Mouse (Mus musculus) spleen, postnatal 4 days (tissue): ENCODE measurements at regions not wholly inside any gene's neighbourhood (a gene's known extent, or its start where the extent isn't known, plus 50 kb on each side); places are given as distances from the start of the nearest gene placed in this dataset.

ENCODE experiments used
- DNase-seq, 2 experiments: peaks; one replicate each; pipeline ENCODE4 v3.0.0; 2022; ENCODE audit warnings: low spot score in 2 of 2

- no peak for DNase-seq
These were observed 166.6 kb upstream of the Id4 start for GRCm38 (mm10) chr13:48094275-48095035.

GRCm38 (mm10) chr13:48102156-48102555 is 158.9 kb upstream of the Id4 start:
- DNase-seq: no peak

DNA sequence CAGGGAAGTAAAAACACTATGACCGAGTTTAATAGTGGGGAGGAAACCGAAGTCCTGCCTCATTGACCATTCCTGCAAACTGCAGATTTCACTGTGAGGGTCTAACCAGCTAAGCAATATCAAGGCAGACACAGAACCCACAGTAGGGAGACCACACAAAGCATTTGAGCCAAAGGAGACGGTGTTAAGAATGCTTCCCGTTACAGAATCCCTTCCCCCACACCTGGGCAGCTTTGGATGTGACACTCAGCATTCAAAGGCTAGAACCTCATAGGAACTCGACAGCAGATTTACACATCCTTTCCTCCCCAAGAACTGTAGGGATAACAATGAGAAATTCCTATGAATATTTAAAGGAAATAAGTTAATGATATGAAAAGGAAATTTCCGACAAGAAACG is 158.5 kb upstream of the Id4 start:
- DNase-seq: no peak

DNA sequence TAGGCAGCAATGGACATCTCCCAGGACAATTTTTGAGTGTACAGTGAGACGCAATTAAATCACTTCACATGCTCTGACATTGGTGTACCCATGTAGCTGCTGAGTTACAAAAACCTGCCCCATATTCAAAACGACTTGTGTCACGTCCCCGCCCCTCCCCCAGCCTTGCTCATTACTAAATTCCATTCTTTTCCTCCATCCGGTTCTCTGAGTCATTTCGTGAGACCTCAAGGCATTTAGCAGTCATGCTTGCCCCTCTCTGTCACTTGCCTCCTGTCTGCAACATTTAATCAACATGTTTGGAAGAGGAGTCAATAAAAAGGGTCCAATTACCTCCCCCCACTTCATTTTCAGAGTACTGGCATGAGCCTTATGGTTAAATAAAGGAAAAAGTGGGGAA is 156.3 kb upstream of the Id4 start:
- no peak for DNase-seq

GRCm38 (mm10) chr13:48106946-48107345 is 154.1 kb upstream of the Id4 start:
- DNase-seq: no peak

DNA sequence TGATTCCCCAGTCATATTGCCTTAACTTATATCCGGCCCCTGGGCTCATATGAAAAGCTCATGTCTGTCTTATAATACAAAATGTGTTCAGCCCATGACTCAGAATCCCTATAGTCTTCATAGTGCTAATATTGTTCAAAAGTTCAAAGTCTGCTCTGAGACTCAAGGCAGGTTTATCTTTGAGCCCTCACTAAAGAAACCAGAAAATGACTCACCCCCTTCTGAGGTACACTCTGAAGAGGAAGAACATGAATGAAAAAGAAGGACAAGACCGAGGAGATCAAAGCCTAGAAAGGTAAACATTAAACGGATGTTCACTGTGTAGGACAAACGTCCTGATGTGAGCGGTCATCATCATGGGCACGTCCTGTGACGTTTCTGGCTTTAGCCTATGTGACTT is 145.1 kb upstream of the Id4 start:
- DNase-seq: no peak

GRCm38 (mm10) chr13:48126582-48126981 is 134.4 kb upstream of the Id4 start:
- no peak for DNase-seq

GRCm38 (mm10) chr13:48130724-48131123 is 130.3 kb upstream of the Id4 start:
- peak in 1 of 2 experiments; percentile 16 for DNase-seq

DNA sequence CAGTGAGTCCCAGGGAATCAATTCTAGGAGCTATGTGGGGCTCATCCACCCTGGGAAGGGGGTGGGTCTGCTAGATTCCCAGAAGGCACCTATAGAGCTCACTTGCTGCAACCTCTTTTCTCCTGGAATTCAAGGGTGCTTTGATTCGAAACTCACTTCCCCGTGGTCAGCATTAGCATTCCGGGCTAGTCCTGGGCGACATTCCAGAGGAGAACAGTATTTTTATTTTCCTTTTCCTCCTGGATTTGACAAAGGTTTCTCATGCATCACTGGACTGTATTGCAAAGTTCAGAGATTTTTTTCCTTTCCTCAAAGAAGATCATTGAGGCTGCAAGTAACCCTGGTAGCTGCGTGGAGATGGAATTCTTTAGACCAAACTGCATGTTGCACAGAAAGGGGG is 129.3 kb upstream of the Id4 start:
- no peak for DNase-seq

DNA sequence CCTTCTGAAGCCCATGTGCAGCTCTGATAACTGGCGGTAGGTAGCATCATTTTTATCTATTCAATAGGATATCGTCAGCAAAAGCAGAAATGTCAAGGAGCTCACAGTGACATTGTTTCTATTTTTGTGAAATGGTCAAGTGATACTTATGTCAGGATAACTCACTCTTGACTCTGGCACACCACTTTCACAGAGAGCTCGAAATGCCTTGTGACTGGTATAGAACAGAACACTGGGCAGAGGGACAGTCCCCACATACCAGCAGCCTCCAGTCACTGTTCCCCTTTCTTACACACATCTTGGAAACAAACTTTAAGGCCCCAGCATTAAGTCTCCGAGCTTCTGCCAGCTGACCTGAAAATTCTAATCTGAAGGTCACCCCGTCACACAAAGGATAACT is 115.1 kb upstream of the Id4 start:
- DNase-seq: no peak

DNA sequence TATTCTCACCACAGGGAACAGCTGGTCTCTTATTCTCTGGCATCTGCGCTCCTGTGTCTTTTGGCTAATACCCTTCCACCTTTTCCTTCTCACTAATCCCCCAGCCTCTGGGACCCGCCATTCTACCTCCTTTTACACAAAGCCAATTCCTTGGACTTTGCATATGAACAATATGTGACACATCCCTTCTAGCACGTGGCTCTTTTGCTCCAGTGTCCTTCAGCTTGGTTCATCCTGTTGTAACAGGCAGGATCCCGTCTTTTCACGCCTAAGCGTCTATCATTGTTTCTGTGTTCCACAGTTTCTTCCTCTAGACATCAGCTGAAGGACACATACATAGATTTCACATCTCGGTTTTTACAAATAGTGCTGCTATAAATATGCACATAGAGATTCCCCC is 114.0 kb upstream of the Id4 start:
- DNase-seq: no peak

DNA sequence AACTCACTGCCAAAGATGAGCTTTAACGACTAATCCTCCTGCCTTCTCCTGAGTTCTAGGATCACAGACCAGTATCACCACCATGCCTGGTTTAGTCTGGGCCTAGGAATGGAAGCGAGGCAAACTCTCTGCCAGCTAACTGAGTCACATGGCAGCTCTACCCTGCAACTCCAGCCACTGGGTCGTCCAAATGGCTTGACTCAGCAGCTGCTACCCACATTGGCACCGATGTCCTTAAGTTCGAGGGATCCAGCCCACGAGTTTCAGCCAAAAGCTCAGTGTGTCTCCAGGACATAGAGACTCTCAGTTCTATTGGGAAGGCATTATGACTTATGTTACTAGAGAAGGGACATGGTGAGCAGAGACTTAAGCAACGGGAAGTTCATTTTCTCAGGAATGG is 107.8 kb upstream of the Id4 start:
- no peak for DNase-seq

DNA sequence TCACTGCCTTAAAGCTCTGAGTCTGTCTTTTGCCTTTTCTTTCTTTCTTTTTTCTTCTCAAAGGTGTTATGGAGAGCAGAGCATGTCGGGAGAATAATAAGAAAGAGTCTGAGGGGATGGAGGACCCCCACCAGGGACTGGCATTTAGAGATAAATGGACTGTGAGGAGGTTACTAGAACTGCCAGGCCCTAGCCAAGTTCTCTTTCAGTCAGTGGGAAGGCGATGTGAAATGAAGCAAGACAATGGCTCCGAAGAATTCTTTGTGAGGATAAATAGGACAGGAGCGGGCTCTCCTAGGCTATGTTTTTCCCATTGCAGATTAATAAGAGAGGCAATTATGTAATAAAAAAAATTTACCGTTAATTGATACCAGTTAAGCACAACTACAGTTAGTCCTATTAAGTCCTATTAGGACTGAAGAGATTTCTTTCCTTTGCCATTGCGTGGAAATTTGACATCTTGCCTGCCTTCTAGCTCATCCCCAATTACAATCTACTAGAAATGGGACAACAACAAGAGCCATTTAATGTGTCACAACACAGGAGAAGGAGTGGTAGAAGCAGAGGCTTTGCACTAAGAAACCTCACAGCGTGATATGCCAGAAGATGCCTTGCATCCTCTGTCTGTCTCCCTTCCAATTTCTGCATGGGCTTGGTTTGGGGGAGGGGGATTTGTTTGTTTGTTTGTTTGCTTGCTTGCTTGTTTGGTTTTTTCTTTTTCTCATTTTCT is 107.2 kb upstream of the Id4 start:
- no peak for DNase-seq

- DNase-seq: no peak
These were observed 106.5 kb upstream of the Id4 start for GRCm38 (mm10) chr13:48154414-48155105.

DNA sequence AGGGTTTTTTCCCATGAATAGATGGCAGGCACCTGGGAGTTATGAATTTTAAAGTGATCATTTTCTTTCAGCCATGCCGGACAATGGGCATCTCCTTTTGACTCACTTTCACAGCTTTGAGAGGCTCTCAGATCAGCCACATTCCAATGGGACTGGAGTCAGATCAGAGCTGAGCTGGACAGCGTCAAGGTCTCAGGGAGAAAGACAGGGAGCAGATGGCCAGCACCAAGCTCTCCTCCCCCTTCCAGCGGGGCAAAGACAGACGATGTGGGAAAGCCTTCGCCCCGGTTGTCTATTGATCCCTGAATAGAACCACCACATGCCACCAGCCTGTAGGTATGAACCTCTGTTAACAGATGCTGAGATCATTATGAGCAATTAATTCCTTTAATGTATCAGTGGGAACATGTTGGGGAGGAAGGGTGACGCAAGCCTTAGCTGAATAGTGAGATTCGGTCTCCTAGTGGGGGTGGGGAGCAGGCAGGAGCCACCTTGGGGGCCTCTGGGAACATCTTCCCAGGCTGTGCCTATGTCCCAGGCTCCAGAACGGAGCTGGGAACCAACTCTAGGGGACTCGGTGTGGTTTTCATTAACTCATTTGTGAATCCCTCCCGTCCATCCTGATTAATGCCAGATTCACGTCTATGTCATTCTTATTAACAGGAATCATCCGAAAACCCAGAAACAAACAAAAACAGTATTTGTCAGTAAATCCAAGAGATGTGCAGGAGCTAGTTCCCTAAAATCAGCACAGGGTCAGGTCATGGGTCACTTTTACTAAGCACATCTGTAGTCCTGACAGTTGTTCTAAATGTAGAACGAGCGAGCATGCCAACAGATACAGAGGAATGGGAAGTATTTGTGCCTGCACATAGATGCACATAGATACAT is 101.8 kb upstream of the Id4 start:
- DNase-seq: no peak

DNA sequence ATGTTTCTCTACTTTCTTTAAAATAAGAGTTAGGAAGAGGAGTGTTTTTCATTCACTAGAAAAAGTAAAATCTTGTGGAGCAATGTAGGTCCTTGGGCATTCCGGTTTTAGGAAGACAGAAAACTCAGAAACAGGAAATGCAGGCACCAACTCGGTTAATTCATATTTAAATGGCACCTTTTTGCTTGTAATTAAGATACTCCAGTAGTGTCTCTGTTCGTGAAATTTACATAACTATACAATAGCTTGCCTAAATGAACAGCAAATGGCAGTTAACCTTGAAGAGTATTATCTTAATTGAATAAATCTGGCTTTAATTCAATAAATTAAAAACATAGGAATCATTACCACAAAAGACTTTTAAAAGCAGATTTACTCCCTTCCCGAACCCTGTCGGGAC is 100.9 kb upstream of the Id4 start:
- no peak for DNase-seq

GRCm38 (mm10) chr13:48161339-48161738 is 99.7 kb upstream of the Id4 start:
- no peak for DNase-seq

DNA sequence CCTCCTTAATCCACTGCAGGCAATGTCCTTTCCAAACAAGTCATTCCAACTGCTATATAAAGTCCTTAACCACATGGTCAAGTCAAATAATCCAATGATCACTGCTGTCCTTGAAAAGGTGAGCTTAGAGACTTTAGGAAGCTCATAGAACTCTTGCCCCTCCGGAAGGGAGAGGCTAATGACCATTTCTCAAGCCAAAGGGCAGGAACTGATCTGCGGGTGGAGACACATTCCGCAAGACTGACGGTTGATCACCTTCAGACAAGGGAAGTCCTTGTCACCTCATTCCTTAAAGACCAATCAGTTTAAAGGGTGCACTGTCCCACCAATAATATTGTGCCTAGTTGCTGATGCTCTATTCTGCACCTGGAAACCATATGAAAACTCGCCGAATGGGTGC is 96.4 kb upstream of the Id4 start:
- DNase-seq: no peak

- DNase-seq: no peak
These were observed 95.2 kb upstream of the Id4 start for GRCm38 (mm10) chr13:48165838-48166237.

DNA sequence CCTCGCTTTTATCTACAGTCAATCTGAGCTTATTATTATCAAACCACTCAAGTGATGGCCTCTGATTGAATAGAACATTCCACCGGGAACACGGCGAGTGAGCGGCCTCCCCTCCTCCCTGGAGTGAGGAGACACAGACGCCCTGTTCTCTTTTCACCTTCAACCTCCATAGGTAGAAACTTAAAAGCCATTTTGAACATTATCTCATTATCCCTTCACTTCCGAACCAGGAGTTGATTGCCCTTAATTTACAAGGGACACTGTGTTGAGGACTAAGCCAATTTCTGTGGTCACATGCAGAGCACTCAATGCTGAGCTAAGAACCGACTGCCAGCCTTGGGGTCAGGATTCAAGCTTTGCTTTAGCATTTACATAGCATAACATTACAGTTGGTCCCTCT is 93.1 kb upstream of the Id4 start:
- no peak for DNase-seq

- no peak for DNase-seq
These were observed 89.6 kb upstream of the Id4 start for GRCm38 (mm10) chr13:48171309-48171953.
